In genomic region chr2:178327466-178328040, GRCm38 (mm10) we compare ENCODE assay signal across 8 mouse cellular contexts.
DNase-seq lines count a peak whose midpoint lies in the region; ATAC-seq and TF ChIP-seq lines count a peak whose summit lies in the region.

No protein-coding gene starts in this region.

- 10% methylated on average over 12 of the region's 12 CpGs for WGBS in intestine, postnatal 0 days
- 8% methylated on average over 12 of the region's 12 CpGs for WGBS in stomach, embryonic 16.5 days

- DNase-seq in ovary, postnatal 36 days (ENCODE audit: low spot score): peak; percentile 22
- DNase-seq in ovary, postnatal 10 days (ENCODE audit: low spot score): no peak
- peak; percentile 80 for DNase-seq in embryo, embryonic 9.5 days (ENCODE audit: extremely low spot score)
- peak; percentile 61 to 74 for DNase-seq in heart, adult 18-20 months
- peak; percentile 86 to 91 for DNase-seq in left cerebral cortex, postnatal 25 days (ENCODE audit: low spot score in 2 of 2)

- peak overlapping the region; percentile 21; the same call in 1 of the 2 replicates for H3K4me2 ChIP-seq in intestine, postnatal 0 days (replicated peaks; ENCODE audit: low read depth)
- H3K4me2 ChIP-seq in stomach, embryonic 16.5 days (ENCODE audit: low read depth, low read length): no peak overlapping the region

- no peak overlapping the region for H3K27ac ChIP-seq in intestine, postnatal 0 days (ENCODE audit: low read depth, low read length)
- no peak overlapping the region for H3K27ac ChIP-seq in stomach, embryonic 16.5 days (ENCODE audit: low read length)

- no peaks in the 10 kb centered on the region for H3K9me3 ChIP-seq in intestine, postnatal 0 days (ENCODE audit: control insufficient read depth)
- no peaks in the 10 kb centered on the region for H3K9me3 ChIP-seq in stomach, embryonic 16.5 days (replicated peaks; ENCODE audit: control insufficient read depth, low read length)

- H3K4me3 ChIP-seq in intestine, postnatal 0 days (ENCODE audit: low read depth, low read length): no peak overlapping the region
- no peak overlapping the region for H3K4me3 ChIP-seq in stomach, embryonic 16.5 days (replicated peaks; ENCODE audit: low read length)

- ATAC-seq in intestine, postnatal 0 days: peak; percentile 90
- ATAC-seq in megakaryocyte-erythroid progenitor cell, adult 5-6 weeks (replicated peaks; ENCODE audit: low FRiP score, low TSS enrichment, poor library complexity, severe bottlenecking): peak; percentile 48
- peak; percentile 81 for ATAC-seq in stomach, embryonic 16.5 days (ENCODE audit: insufficient read depth, low FRiP score)

- H3K27me3 ChIP-seq in intestine, postnatal 0 days (replicated peaks; ENCODE audit: control insufficient read depth, insufficient read depth, low read length): no peaks in the 10 kb centered on the region
- H3K27me3 ChIP-seq in stomach, embryonic 16.5 days (ENCODE audit: control insufficient read depth, insufficient read depth, low read length): no peaks in the 10 kb centered on the region

- intact Hi-C loops in left cerebral cortex, postnatal 25 days (cut with DNase I): loop anchor here (2.0 kb wide), 2 partner anchors 23 to 31 kb away; no protein-coding TSS in a partner anchor

- TF ChIP-seq CTCF in intestine, postnatal 0 days (IDR thresholded peaks at IDR 0.05; ENCODE audit: low read depth): no peak

- no peaks in the 10 kb centered on the region for H3K4me1 ChIP-seq in intestine, postnatal 0 days (replicated peaks; ENCODE audit: control insufficient read depth, insufficient read depth, low read length)
- H3K4me1 ChIP-seq in stomach, embryonic 16.5 days (ENCODE audit: control insufficient read depth, insufficient read depth, low read length): peaks cover 7% of the 10 kb centered on the region; the same call in 1 of the 2 replicates

- no peaks in the 10 kb centered on the region for H3K36me3 ChIP-seq in intestine, postnatal 0 days (ENCODE audit: control insufficient read depth, insufficient read depth)
- no peaks in the 10 kb centered on the region for H3K36me3 ChIP-seq in stomach, embryonic 16.5 days (ENCODE audit: control insufficient read depth, insufficient read depth, low read length)

- H3K9ac ChIP-seq in intestine, postnatal 0 days (ENCODE audit: low read depth, low read length): no peak overlapping the region
- H3K9ac ChIP-seq in stomach, embryonic 16.5 days (ENCODE audit: low read length): no peak overlapping the region
